Mouse (Mus musculus) c-Kit-positive CD71-positive TER-119-positive erythroid progenitor cells, embryonic 14.5 days (primary cell): ENCODE data around the gene Olfml3.

ENCODE experiments used
- DNase-seq: peaks from one replicate; pipeline ENCODE4 v3.0.0-alpha.2; 2013; ENCODE audit warnings: low spot score

Gene Olfml3

DNA sequence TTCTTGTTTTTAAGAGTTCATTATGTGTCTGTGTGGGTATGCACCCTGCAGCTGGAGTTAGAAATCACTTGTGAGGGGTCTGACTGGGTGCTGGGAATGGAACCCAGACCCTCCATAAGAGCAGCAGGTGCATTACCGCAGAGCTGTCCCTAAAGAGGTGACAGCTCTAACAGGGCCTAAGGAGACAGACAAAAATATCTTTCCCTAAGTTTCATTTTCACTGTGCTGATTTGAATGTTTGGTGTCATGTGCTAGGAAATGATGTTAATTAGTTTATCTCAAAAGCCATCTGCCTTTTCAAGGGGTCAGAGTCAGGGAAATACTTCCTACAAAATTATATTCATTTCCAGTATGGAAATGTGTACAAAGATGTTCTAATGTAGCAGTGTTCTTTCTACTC is 1.5 kb upstream of the Olfml3 start, which contains the start of gene Gm10964:
Gene Gm10964, plus strand, starts transcription at position 38 of the 400 bp plus-strand sequence.
- DNase-seq = no peak

DNA sequence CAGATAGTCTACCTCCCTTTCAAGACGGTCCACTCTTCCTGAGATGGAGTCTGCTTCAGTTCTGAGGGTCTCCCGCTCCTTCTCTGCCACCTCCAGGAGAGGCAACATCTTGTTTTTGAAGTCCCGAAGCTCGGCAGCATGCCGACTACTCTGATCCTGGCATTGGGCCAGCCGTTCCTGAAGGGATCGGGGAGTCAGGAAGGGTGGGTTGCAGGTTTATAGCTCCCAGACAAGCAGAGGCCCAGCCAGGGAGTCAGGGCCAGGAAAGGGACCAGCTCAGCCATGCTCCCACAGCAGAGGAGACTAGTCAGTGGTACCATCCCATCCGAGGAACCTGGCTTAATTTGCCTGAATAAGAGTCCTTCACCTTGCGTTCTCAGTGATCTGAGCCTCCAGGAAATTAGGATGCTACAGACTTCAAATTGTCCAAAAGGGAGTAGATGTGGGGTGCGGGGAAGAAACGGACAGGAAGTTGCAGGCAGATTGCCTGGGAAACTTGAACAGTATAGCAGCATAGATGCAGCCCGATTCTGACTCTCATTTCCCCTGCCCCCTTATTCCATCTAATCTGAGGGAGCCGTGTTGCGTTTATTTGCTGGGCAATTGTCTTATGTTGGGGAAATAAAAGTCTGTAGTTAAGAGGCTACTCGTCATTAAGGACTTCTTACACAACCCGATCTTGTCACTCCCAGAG is 593 bp downstream of the Olfml3 start:
- DNase-seq = no peak

- DNase-seq = no peak
Observed at GRCm38 (mm10) chr3:103735776-103736600, 1.8 kb downstream of the Olfml3 start.

DNA sequence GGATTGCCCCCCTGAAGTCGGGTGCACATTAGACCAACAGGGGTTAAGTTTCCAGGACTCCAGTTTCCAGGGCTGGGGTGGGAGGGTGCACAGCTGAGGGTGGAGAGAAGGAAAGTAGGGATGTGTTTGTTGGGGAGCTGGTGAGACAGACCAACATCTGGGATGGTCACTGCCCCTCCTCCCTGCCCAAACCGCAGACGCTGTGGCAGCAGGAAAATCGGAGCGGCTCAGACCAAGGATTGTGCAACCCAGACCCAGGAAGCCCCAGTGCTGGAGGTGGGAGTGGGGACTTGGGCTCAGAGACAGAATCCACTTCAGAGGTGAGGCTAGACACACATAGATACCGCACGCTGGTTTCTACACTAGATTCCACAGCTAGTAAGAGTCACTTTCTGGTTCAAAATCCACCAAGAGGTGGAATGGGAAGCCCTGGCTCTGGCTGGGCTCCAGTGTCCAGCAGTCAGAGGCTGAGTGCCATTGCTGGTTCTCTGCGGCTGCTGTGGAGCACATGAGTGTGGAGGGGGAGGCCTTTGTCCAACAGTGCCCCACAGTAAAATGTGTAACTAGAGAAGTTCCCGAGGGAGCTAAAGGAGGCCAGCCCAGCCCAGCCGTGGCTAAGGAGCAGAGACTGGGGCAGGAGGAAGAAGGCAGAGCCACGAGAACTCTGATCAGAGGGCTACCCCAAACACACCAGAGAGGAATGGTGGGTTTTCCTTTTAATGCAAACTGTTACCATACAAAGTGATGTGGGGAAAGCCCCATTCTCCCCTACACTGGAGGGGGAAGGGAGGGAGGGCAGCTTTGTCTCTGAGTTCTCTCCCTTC is 2.9 kb downstream of the Olfml3 start:
- DNase-seq = no peak

DNA sequence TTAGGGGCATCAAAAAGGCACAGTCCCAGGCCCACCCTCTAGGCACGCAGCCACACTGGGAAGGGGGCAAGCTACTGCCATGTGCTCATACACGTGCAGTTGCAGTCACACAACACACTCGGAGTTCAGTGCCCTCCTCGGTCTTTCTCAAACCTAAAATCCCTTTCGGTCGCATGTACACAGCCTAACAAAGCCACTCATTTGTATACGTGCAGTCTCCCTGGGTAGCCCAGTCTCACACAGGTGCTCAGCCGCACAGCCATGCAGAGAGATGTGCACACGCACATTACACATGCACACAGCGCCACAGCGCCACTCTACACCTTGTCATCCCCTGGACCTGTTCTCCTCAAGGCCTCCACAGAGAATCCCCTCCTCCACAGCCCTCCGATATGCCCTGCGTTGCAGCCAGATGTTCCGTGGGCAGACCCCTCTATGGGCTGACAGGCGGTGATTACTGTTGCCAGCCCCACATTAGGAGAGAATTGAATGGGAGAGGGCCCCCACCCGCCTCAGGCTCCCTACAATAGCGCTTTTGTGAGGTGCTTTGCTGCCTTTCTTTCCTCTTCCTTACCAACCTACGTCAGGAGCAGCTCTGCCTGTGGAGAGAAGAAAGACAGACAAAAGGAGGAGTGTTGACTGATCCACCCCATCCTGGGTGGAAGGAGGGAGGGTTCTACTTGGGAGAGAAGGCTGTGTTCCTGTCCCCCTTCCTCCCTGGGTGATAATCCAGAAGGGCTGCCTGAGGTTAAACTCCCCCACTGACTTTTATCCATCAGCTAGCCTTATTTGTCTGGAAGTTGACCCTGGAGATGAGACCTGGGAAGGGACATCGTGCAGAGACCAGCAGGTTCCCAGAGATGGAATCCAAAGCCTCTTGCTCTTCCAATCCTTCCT is 3.8 kb downstream of the Olfml3 start:
- no peak for DNase-seq

- no peak for DNase-seq
Observed at GRCm38 (mm10) chr3:103733176-103733575, 4.6 kb downstream of the Olfml3 start.

DNA sequence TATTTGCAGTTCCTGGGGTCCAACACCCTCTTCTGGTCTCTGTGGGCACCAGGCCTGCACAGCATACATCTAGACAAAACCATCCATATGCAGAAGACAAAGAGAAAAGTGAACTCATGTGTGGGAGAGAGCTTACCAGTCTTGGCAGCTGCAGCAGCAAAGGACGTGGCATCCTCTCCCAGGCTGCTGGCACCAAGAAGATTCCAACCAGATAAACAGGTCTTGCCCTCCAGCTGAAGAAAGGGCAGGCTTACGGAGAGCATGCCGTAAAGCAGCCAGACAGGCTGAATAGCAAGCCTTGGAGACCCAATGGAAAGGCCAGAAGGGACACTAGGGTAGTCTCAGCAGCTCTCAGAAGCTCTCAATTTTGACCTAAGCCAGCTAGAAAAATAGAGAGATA is 5.7 kb downstream of the Olfml3 start:
- no peak for DNase-seq

DNA sequence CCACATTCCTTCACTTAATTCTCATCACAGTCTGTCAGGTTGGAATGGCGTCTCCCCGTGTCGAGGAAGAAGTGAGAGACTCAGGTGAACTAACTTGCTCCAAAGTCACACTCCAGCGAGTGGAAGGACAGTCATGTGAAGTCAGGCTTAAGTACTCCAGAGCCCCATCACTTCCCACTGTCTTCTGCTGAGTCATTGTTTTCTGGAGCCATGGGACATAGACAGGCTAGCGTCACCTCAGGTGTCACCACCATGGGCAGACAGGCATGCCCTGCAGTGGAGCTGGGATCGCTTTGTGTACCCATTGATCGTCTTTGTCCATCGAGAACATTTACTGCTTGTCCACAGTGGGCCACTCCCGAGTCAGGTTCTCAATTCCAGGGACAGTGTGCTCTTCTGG is 8.0 kb downstream of the Olfml3 start:
- DNase-seq = no peak

DNA sequence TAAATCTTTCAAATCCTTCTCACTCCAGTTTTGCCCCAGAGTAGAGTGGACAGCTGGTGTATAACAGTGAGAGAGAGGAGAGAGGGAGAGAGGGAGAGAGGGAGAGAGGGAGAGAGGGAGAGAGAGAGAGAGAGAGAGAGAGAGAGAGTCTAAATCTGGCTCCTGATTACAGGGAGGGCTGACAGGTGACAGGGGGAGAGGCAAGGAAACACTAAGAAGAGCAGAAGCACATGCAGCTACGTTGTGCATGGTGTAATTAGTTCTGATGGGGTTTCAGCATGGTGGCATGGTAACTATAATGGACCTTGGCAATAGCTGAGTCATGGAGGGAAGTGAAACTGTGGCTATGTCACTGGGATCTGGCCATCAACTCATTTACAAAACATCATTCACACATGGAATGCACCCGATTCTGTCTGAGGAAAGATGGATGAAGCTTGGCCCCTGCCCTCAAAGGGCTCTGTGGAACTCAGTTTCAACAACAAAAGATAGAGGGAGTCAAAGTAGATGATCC is 9.9 kb downstream of the Olfml3 start:
- no peak for DNase-seq

DNA sequence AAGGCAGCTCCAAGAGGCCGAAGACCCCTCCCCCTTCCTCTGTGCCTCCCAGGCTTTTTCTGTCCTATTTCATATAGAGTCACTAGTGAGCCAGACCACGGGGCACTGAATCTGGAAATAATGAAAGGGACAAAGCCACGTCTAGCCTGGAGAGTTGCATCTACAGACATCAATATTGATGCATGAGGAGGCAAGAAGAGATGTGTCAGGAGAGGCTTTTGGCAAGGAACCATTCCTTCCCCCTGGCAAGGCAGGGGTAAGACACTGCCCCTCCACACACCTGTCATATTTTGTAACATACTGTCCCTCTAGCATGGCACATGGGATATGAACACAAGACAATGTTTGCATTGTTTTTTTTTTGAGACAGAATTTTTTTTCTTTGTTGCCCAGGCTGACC is 11.2 kb downstream of the Olfml3 start:
- no peak for DNase-seq

DNA sequence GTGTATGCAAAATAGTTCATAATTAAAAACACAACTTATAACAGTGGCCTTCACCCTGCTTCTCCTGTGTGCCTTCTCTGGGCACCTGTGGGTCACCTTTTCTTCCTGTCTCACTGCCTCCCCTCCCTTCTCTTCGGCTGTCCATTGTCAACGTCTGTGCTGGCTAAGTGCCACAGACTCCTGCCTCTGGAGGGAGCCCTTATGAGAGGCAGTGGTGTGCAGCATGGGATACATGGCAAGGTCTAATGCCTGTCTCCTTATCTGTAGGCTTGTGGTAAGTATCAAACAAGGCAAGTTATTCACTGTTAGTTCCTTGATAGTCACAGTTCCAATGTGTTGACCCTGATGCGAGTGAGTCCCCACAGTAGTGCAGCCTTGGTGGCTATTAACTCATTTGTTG is 13.7 kb downstream of the Olfml3 start:
- no peak for DNase-seq

DNA sequence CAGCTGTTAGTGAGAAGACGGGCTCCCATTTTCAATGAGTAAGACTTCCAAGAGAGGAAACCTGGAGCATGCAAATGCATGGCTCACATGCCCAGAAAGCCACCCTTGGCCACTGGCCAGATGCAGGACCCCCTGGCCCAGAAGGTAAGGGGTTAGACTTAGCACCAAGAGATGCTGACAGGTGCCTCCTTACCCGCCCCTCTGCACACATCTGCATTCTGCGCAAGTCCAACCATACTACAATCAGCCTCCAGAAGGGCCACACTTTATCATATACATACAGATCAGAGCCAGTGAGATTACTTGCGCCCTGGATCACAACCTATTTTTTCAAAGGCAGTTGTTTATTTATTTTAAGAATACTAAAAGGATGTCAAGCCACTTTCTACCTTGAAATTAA is 19.1 kb downstream of the Olfml3 start:
- DNase-seq = no peak

- DNase-seq = no peak
Observed at GRCm38 (mm10) chr3:103716774-103717760, 20.7 kb downstream of the Olfml3 start.

GRCm38 (mm10) chr3:103715762-103716693 is 21.8 kb downstream of the Olfml3 start:
- no peak for DNase-seq

- DNase-seq = no peak
Observed at GRCm38 (mm10) chr3:103714942-103715341, 22.9 kb downstream of the Olfml3 start.

DNA sequence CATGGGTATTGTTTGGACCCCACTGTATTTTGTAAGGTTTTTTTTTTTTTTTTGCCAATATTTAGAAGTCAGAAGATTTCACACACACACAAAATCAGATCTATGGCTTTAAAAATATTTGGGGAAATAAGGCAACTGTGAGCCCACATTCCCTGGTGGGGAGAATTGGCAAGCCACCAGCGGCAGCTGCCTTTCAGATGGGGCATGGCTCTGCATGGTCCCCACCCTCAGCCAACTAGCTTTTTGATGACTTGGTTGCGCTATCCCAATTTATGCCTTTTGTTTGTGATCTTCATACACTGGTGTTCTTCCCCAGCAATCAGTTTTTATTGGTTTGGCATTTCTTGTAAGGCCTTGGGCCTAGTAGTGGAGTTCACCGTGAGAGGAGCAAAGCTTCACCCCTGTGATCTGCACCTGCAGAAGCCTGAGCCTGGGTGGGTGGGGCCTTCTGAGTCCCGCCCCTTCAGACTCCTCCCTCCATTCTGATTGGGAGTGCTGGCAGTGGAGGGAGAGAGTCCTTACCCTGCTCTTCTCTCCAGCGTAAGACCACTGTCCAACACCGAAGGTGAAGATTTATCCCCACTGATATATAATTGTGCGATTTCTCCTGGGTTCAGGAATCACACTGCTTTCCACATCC is 23.4 kb downstream of the Olfml3 start:
- no peak for DNase-seq

DNA sequence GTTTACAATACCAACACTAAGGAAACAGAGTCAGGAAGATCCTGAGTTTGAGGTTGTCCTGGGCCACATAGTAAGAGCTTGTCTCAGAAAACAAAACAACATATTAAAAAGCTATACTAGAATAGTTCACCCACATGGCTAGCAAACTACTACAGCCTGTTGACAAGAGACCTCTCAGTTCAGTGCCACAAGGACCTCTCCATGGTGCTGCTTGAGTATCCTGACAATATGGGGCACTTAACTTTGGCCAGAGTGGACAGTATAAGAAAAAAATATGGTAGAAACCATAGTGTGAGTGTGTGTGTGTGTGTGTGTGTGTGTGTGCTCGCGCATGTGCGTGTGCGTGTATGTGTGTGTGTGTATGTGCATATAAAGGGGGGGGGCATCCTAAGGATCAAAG is 25.6 kb downstream of the Olfml3 start:
- no peak for DNase-seq

DNA sequence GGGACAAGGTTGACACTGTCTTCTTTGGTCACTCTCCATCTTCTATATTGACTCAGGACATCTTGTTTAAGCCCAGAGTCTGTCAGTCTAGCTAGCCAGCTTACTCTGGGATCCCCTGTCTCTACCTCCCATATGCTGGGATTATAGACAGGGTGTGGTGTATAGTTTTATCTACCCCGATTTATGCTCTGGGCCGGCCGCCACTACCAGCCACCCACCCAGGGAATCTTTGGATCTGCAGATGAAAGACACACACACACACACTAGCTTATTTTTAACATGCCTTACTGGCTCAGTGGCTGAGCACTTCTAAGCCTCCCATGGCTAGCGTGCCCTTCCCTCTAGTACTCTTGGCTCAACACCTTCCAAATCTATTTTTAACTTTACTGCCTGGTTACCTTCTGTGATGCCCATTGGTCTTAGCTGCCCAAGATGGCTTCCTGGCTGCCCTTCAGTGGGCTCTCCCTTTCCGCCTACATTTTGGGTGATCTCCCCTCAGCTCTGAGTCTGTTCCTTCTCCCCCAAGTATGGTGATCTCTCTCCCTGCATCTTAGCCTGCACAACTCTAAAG is 28.2 kb downstream of the Olfml3 start:
- no peak for DNase-seq
